Mouse (Mus musculus) ovary, adult 2 months (tissue): Measurements from ENCODE around the gene Renbp. TPM values are rescaled to one million over a fixed set of nuclear protein-coding genes. Genes with fewer than 3 reads are reported as not detected.

Experiments
- polyA plus RNA-seq: library from polyadenylated mRNA; depleted of rRNA; stranded (reverse); fragments of >200 nt; gene quantifications from 2 replicates; pipeline ENCODE4 v1.2.3, GENCODE M21; 2012; rRNA removed

The Renbp gene
- polyA plus RNA-seq: 19.9 and 29.7 TPM in 2 replicates

DNA sequence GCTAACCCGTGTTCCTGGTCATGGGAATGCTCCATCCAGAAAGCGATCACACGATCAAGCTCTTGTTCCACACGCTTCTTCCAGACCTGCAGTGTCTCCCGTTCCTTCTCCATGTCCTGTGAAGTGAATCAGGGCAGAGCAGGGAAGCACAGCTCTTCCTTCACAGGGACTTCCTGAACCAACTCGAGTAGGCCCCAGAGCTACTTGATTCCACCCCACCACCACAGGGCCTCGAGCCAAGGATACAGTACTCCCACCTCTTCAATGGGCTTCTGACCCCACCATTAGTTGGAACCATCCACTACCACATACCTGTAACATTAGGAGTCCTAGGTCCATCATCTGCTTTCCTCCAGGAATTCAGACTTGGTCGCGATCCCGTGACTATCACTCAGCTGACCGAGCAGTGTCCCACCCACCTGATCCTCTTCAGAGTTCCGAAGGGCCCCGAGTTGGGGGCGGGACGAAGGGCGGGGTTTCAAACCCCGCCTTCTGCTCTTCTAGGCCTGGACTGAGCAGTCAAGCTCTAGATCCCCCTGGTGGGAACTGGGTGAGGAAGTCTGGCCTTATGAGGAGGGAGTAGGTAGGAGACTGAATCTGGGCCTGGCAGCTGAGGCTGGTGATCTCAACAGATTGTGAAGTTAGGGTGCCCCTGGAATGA is at the start of gene Renbp:
TSS of gene Renbp (minus strand) at position 449 of the 661 bp plus-strand sequence.

DNA sequence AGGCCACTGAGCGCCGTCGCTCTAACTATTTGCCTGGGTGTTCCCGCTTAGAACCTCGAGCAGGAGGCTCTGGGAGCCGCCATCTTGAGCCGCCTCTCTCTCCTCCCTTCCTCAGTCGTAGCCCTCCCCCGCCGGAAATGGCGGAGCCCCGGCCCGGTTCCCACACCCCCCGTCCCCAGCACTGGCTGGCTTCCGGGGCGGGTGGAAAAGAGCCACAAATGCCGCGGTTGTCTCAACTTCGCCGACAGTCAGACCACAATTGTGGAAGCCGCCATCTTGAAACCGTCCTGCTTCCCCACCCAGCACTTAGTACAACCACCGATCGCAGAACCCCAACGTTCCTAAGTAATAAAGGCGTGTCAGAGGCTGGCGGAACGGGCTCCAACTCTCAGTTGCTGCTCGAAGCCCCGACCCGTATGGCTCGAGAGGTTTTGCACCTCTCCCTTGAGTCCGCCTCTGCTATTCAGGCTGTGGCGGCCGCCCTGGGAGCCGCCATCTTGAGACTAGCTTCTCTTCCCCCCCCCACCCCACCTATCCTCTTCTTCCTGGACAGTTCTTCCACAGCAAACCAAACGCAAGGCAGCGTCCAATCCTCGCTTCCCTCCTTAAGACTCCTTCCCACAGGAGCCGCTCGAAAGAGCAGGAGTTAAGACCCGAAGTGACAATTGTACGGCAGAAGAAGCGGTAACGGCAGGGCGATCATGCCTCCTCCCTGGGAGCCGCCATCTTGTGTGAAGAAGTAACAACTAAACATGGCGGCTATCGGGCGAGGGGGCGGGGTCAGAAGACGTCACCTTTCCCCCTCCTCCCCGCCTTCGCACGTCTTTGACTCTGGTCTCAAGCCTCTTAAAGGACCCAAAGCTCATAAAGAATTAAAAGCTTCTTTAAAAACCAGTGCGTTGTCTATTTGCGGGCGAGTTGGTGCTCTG is 35.9 kb upstream of the Renbp start, which contains the start of gene Hcfc1:
TSS of gene Hcfc1 (minus strand) at position 110 of the 929 bp plus-strand sequence.

DNA sequence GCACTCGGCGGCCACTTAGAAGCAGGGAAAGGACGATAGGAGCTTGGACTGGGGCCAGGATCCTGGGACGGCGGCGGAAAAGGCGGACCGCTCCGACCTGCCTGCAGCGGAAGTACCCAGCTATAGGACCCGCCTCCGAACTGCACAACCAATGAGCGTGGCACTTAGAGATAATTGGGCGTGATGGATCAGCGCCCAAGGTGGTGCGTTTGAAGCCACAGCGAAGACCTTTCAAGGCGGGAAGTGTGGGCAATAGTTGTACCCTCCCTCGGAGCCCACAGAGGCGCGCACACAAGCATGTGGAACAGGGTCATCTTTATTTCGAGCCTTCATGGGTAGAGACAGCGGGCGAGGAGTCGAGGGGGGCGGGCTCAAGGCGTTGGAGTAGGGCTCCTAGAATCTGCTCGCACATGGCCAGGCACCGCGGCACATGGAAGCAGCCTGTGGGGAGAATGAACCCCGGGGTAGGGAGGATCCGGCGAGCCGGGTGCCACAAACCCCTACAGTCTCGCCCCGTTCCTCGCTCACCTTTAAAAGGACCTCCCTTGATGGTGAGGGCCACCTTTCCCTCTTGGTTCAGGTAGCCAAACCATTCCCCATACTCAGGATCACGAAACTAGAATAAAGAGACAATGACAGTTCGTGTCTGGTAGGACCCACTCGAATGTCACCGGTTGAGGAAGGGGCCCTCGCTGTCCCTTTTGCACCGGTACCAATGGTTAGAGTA is 8.7 kb downstream of the Renbp start, which contains the start of the genes Arhgap4 and Naa10:
TSS of gene Arhgap4 (minus strand) at position 48 of the 727 bp plus-strand sequence.
TSS of gene Naa10 (minus strand) at position 122 of the 727 bp plus-strand sequence.

DNA sequence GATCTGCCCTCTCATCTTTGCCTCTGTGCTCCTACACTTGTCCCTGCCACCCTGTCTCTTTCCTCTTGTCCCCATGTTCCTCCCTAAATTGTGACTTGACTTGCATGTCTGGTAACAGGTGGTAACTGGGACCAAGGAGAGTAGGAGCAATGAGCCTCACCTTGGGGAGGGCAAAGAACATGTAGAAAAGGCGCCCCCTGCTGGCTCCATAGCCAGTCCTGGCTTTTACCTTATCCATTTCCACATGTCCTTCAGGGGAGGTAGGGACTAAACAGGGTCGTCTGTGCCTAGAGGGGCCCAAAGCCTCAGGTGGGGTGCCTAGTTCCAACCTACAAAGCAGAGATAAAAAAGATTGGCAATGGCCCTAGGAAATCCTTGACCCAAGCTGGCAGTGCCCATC is 34.9 kb downstream of the Renbp start, which contains the start of gene L1cam:
TSS of gene L1cam (minus strand) at position 387 of the 400 bp plus-strand sequence.

DNA sequence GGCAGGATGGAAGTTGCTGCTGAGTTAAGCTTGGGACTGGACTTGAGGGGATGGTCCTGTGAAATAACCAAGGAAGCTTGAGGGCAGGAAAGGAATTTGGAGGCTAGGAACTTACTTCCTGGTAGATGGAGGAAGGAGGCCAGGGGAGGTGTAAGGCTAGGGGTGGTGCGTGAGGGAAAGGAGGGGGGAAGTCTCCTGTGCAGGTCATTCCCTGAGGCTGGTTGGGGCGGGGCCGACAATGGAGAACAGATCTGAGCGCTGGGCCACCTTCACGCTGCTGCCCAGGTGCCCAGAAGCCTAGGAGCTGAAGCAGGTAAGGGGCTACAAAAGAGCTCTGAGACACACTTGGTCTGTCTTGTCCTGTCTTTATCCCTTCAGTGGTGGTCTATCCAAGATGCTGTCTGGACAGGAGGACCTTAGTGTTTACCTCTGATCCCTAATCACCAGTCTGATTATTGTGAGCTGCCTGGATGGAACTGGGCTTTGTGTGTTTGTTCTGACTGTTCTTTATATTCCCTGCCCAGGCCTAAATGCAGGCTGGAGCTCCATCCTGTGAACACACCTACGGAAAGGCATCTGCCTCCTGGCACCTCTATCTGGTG is 39.0 kb downstream of the Renbp start, which contains the start of gene Avpr2:
TSS of gene Avpr2 (plus strand) at position 552 of the 602 bp plus-strand sequence.

Other genes starting within 250 kb of the Renbp start
- 25.8 and 32.4 TPM in 2 replicates for gene Bcap31, start 214.7 kb downstream of the Renbp start, polyA plus RNA-seq
- gene Abcd1, start 214.3 kb downstream of the Renbp start, polyA plus RNA-seq: 31.0 and 34.1 TPM in 2 replicates
- 2.8 and 3.2 TPM in 2 replicates for gene Plxnb3, start 173.8 kb downstream of the Renbp start, polyA plus RNA-seq
- 5.2 and 5.4 TPM in 2 replicates for gene Srpk3, start 156.4 kb downstream of the Renbp start, polyA plus RNA-seq
- 298 and 381 TPM in 2 replicates for gene Idh3g, start 144.0 kb downstream of the Renbp start, polyA plus RNA-seq
- 249 and 277 TPM in 2 replicates for gene Ssr4, start 143.8 kb downstream of the Renbp start, polyA plus RNA-seq
- gene Pdzd4, start 105.9 kb downstream of the Renbp start, polyA plus RNA-seq: 5.1 and 8.1 TPM in 2 replicates
- gene Avpr2, start 38.7 kb downstream of the Renbp start, polyA plus RNA-seq: not detected in 2 replicates
- gene L1cam, start 34.7 kb downstream of the Renbp start, polyA plus RNA-seq: 0.92 and 1.7 TPM in 2 replicates
- 8.9 and 10.9 TPM in 2 replicates for gene Arhgap4, start 9.0 kb downstream of the Renbp start, polyA plus RNA-seq
- 73.7 and 85.2 TPM in 2 replicates for gene Naa10, start 8.9 kb downstream of the Renbp start, polyA plus RNA-seq
- gene Hcfc1, start 35.5 kb upstream of the Renbp start, polyA plus RNA-seq: 76.2 and 81.0 TPM in 2 replicates
- gene Irak1, start 93.1 kb upstream of the Renbp start, polyA plus RNA-seq: 393 and 466 TPM in 2 replicates
- gene Opn1mw, start 196.6 kb upstream of the Renbp start, polyA plus RNA-seq: not detected in 2 replicates
- gene Mecp2, start 204.5 kb upstream of the Renbp start, polyA plus RNA-seq: 6.5 and 6.8 TPM in 2 replicates
- gene Tex28, start 237.0 kb upstream of the Renbp start, polyA plus RNA-seq: not detected in 2 replicates
- not detected in 2 replicates for gene Tktl1, start 246.4 kb upstream of the Renbp start, polyA plus RNA-seq